Mouse (Mus musculus) stomach, embryonic 14.5 days (tissue): Measurements from ENCODE around the gene Nuak1. TPM values are rescaled to one million over a fixed set of nuclear protein-coding genes. Genes with fewer than 3 reads are reported as not detected.

ENCODE experiments used
- ATAC-seq: fragments of 200-750 bp; cut with Nextera tagmentation; 2 replicates; pipeline ENCODE4 v1.8.0; 2017; ENCODE audit warnings: low read depth, moderate TSS enrichment; ENCODE audit not compliant: insufficient number of reproducible peaks, insufficient read depth, low FRiP score
- H3K27ac ChIP-seq: fragments of 300-500 bp; sonication (generic); 2 replicates; pipeline ENCODE4 v1.5.1; 2014; ENCODE audit warnings: mild to moderate bottlenecking, low read length, moderate library complexity, mixed read lengths
- H3K27me3 ChIP-seq: fragments of 300-500 bp; sonication (generic); 2 replicates; pipeline ENCODE4 v1.6.1; 2014; ENCODE audit warnings: low read length, control low read depth, mixed read lengths; ENCODE audit not compliant: control insufficient read depth, insufficient read depth
- H3K36me3 ChIP-seq: fragments of 300-500 bp; sonication (generic); 2 replicates; pipeline ENCODE4 v1.6.1; 2014; ENCODE audit warnings: mild to moderate bottlenecking, control low read depth, low read length, moderate library complexity, mixed read lengths; ENCODE audit not compliant: control insufficient read depth, insufficient read depth
- H3K4me1 ChIP-seq: fragments of 300-500 bp; sonication (generic); 2 replicates; pipeline ENCODE4 v1.6.1; 2014; ENCODE audit warnings: low read length, control low read depth, mixed read lengths; ENCODE audit not compliant: control insufficient read depth, insufficient read depth
- H3K4me2 ChIP-seq: fragments of 300-500 bp; sonication (generic); replicated peaks from 2 replicates; pipeline ENCODE4 v1.6.1; 2014; ENCODE audit warnings: low read depth, low read length, control low read depth
- H3K4me3 ChIP-seq: fragments of 300-500 bp; sonication (generic); 2 replicates; pipeline ENCODE4 v1.5.1; 2014; ENCODE audit warnings: low read depth, low read length, control low read depth
- H3K9ac ChIP-seq: fragments of 300-500 bp; sonication (generic); replicated peaks from 2 replicates; pipeline ENCODE4 v1.6.1; 2014; ENCODE audit warnings: low read depth, mild to moderate bottlenecking, control low read depth, low read length, moderate library complexity, mixed read lengths
- H3K9me3 ChIP-seq: fragments of 300-500 bp; sonication (generic); 2 replicates; pipeline ENCODE4 v1.6.1; 2016; ENCODE audit warnings: low read depth, low read length, control low read depth; ENCODE audit not compliant: control insufficient read depth
- WGBS: fragments of 180-500 bp; shearing (Covaris S2); extraction: QIAGEN DNeasy Blood & Tissue Kit; methylation state at CpG from one replicate; pipeline ENCODE4 v1.1.7; 2014; 5-methylcytosine and 5-hydroxymethylcytosine counted together
- polyA plus RNA-seq: library from polyadenylated mRNA; unstranded; fragments of >200 nt; fragmentation: Nextera tagmentation; extraction: Ambion mirVana; gene quantifications from 2 replicates; pipeline ENCODE4 v1.2.1, GENCODE M21; 2014

Nuak1 gene
- polyA plus RNA-seq, 1 experiment from 2014 or later: 0.94 TPM

GRCm38 (mm10) chr10:84457539-84457938 lies 17.1 kb upstream of the Nuak1 start:
- H3K9ac ChIP-seq: no peak overlapping the region
- 72% methylated on average over 9 of the region's 9 CpGs for WGBS
- H3K27me3 ChIP-seq: no peaks in the 10 kb centered on the region
- H3K27ac ChIP-seq: no peak overlapping the region
- H3K9me3 ChIP-seq: no peaks in the 10 kb centered on the region
- H3K36me3 ChIP-seq: no peaks in the 10 kb centered on the region
- H3K4me2 ChIP-seq: peak overlapping the region; percentile 14; the same call in 1 of the 2 replicates
- no peak overlapping the region for H3K4me3 ChIP-seq
- H3K4me1 ChIP-seq: no peaks in the 10 kb centered on the region
- ATAC-seq: no peak

- Histone ChIP-seq H3K9me3 (no peaks in the 10 kb centered on the region), H3K36me3 (no peaks in the 10 kb centered on the region), H3K4me1 (no peaks in the 10 kb centered on the region), H3K4me2 (no peak overlapping the region), H3K9ac (no peak overlapping the region), H3K27me3 (no peaks in the 10 kb centered on the region), H3K4me3 (no peak overlapping the region), H3K27ac (no peak overlapping the region)
- 37% methylated on average over 9 of the region's 9 CpGs for whole genome bisulfite sequencing
- no peak for ATAC-seq
Measured at GRCm38 (mm10) chr10:84456632-84457320, 16.4 kb upstream of the Nuak1 start.

- no peaks in the 10 kb centered on the region for H3K36me3 ChIP-seq
- H3K27ac ChIP-seq: no peak overlapping the region
- H3K27me3 ChIP-seq: no peaks in the 10 kb centered on the region
- H3K9ac ChIP-seq: no peak overlapping the region
- no peak for ATAC-seq
- H3K9me3 ChIP-seq: no peaks in the 10 kb centered on the region
- no peaks in the 10 kb centered on the region for H3K4me1 ChIP-seq
- WGBS: 62% methylated on average over 4 of the region's 4 CpGs
- no peak overlapping the region for H3K4me3 ChIP-seq
- no peak overlapping the region for H3K4me2 ChIP-seq
Measured at GRCm38 (mm10) chr10:84451883-84452282, 11.5 kb upstream of the Nuak1 start.

GRCm38 (mm10) chr10:84450654-84451053 lies 10.3 kb upstream of the Nuak1 start:
- no peak overlapping the region for H3K27ac ChIP-seq
- no peaks in the 10 kb centered on the region for H3K9me3 ChIP-seq
- WGBS: 4% methylated on average over 10 of the region's 10 CpGs
- no peak overlapping the region for H3K4me3 ChIP-seq
- no peak overlapping the region for H3K9ac ChIP-seq
- H3K4me2 ChIP-seq: no peak overlapping the region
- no peaks in the 10 kb centered on the region for H3K27me3 ChIP-seq
- H3K4me1 ChIP-seq: no peaks in the 10 kb centered on the region
- no peak for ATAC-seq
- H3K36me3 ChIP-seq: no peaks in the 10 kb centered on the region

GRCm38 (mm10) chr10:84449733-84450132 lies 9.3 kb upstream of the Nuak1 start:
- WGBS: 70% methylated on average over 8 of the region's 8 CpGs

GRCm38 (mm10) chr10:84447411-84447821 lies 7.0 kb upstream of the Nuak1 start:
- 53% methylated on average over 8 of the region's 8 CpGs for WGBS
- no peak for ATAC-seq
- peaks cover 4% of the 10 kb centered on the region; the same call in 1 of the 2 replicates for H3K4me1 ChIP-seq

More at GRCm38 (mm10) chr10:84449733-84450132, 9.3 kb upstream of the Nuak1 start:
- Histone ChIP-seq H3K4me3 (no peak overlapping the region), H3K27me3 (no peaks in the 10 kb centered on the region), H3K36me3 (no peaks in the 10 kb centered on the region), H3K9ac (no peak overlapping the region), H3K4me1 (no peaks in the 10 kb centered on the region), H3K9me3 (no peaks in the 10 kb centered on the region), H3K4me2 (no peak overlapping the region), H3K27ac (no peak overlapping the region)
- ATAC-seq: no peak

GRCm38 (mm10) chr10:84446661-84447060 lies 6.3 kb upstream of the Nuak1 start:
- H3K27me3 ChIP-seq: no peaks in the 10 kb centered on the region
- no peak for ATAC-seq
- no peak overlapping the region for H3K27ac ChIP-seq
- H3K9me3 ChIP-seq: no peaks in the 10 kb centered on the region
- no peak overlapping the region for H3K4me3 ChIP-seq
- H3K4me1 ChIP-seq: peaks cover 10% of the 10 kb centered on the region
- H3K4me2 ChIP-seq: no peak overlapping the region
- 82% methylated on average over 6 of the region's 6 CpGs for WGBS
- H3K9ac ChIP-seq: no peak overlapping the region
- H3K36me3 ChIP-seq: no peaks in the 10 kb centered on the region

More at GRCm38 (mm10) chr10:84447411-84447821, 7.0 kb upstream of the Nuak1 start:
- Histone ChIP-seq H3K4me2 (no peak overlapping the region), H3K36me3 (no peaks in the 10 kb centered on the region), H3K27ac (no peak overlapping the region), H3K9me3 (no peaks in the 10 kb centered on the region), H3K27me3 (no peaks in the 10 kb centered on the region), H3K4me3 (no peak overlapping the region), H3K9ac (no peak overlapping the region)

- Histone ChIP-seq H3K9ac (no peak overlapping the region), H3K4me3 (no peak overlapping the region), H3K4me1 (peaks cover 13% of the 10 kb centered on the region), H3K27me3 (no peaks in the 10 kb centered on the region), H3K36me3 (no peaks in the 10 kb centered on the region), H3K9me3 (no peaks in the 10 kb centered on the region), H3K27ac (no peak overlapping the region), H3K4me2 (no peak overlapping the region)
- 78% methylated on average over 9 of the region's 9 CpGs for WGBS
- ATAC-seq: no peak
Measured at GRCm38 (mm10) chr10:84444396-84444795, 4.0 kb upstream of the Nuak1 start.

GRCm38 (mm10) chr10:84441846-84442245 lies 1.4 kb upstream of the Nuak1 start:
- H3K4me2 ChIP-seq: peak overlapping the region; percentile 85
- H3K36me3 ChIP-seq: no peaks in the 10 kb centered on the region
- H3K27ac ChIP-seq: peak overlapping the region; percentile 95
- H3K4me3 ChIP-seq: peak overlapping the region; percentile 82
- no peaks in the 10 kb centered on the region for H3K27me3 ChIP-seq
- H3K9me3 ChIP-seq: no peaks in the 10 kb centered on the region
- peak overlapping the region; percentile 98; the same call in 1 of the 2 replicates for H3K9ac ChIP-seq
- H3K4me1 ChIP-seq: peaks cover 25% of the 10 kb centered on the region
- 13% methylated on average over 11 of the region's 11 CpGs for WGBS
- ATAC-seq: no peak
